Mouse (Mus musculus): Measurements from ENCODE around the gene Efhc1.

The Efhc1 gene

DNA sequence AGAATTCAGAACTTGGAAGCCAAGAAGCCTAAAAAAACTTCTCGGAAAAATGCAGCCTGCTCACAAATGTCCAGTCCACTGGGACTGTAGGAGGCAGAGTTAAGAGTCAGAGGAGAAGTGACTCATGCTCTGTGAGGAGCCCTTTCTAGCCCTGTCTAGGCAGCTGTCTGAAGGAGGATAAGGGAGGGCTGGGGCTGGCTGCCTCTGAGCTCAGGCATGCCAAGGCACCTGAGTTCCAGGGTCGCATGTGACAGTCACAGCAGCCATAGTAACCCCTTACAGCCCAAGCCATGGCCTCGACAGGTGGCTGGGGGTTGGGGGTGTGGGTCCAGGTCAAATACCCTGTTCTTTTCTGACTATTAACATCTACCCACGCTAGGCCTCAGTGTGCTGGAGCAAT is 57.5 kb downstream of the Efhc1 start:
- no peak for DNase-seq

DNA sequence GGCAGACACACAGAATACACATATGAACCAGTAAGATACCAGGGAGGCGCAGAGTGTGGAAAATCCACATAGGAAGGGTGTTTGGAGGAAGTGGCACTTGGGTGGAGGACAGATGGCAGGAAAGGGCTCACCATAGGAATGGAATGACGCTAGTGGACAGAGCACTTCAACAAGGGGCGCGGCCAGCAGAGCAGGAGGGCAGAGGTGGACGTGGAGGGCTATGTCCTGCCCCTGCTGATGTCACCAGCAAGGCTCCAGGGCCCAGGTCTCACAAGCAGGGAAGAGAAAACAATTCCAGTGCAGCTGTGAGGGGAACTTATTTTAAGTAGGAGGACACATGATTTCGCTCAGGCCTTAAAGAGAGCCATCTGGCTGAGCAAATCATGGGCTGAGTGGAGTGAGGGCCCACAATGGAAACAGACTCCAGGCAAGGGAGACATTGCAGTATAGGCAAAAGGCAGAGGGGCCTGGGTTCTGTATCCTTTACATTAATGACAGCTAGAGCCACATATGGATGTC is 58.9 kb downstream of the Efhc1 start:
- no peak for DNase-seq

DNA sequence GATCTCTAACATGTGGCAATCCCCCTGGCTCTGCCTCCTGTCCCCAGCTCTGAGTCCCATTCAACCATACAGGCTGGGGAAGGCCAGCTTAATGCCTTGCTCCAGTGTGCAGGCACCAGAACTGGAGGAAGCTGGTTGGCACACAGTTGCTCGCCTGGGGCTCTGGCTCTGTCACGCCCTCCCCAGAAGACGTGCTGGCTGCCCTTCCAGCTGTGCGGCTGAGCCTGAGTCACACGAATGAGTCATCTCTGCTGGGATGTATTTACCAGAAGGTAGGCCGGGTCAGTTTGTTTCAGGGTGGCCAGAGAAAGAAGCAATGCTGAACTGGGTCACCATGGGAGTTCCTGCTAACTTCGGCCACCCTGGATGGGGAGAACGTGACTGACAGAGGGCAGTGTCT is 63.0 kb downstream of the Efhc1 start:
- no peak for DNase-seq

DNA sequence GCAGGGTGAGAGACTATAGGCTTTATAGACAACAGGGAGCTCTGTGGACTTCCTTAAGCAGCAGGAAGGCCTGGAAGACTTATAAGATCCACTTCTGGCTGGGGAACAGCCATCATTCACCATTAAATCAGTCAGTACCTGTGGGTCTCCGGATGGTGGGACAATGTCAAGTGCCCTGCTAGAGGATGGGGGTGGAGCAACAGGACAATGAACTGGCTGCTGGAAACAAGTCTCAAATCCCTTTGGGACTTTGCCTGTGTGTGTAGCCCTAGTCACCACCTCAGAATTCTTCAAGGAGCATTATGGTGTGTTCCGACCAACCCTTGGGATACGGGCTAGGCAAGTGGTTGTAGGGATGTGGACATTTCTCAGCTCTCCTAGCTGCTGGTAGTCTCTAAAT is 71.7 kb downstream of the Efhc1 start:
- no peak for DNase-seq

DNA sequence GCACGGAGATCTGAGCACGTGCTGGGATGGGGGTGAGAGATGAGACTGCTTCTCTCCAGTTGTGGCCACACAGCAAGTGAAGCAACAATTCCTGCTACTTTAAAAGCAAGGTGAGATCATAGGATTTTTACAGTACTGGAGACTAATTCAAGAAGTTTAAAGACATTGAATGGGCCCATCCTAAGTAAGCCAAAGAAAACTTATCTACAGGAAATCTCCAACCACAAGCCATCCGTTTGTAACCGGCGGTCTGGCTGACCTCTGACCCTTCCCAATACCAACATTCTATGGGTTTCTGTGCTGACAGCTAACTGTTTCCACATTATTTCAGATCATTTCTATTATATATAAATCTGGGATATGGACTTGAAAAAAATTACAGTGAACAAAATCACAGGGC is 73.8 kb downstream of the Efhc1 start:
- DNase-seq, result no peak

DNA sequence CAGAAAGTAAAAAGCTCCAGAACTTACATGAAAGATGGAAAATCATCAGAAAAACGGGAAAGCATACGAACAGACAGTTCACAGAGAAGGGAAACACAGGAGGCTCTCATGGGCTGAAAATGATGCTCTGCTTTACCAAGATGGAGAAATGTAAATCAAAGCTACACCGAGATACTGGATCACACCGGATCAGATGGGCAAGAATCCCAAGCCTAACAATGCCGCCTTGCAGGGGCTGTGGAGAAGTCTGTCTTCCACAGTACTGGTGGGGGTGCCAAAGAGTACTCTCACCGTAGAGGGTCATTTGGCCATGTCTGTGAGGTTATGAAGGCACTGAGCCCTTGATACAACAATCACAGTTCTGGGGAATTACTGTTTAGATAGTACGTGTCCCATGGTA is 75.1 kb downstream of the Efhc1 start:
- DNase-seq, result no peak

DNA sequence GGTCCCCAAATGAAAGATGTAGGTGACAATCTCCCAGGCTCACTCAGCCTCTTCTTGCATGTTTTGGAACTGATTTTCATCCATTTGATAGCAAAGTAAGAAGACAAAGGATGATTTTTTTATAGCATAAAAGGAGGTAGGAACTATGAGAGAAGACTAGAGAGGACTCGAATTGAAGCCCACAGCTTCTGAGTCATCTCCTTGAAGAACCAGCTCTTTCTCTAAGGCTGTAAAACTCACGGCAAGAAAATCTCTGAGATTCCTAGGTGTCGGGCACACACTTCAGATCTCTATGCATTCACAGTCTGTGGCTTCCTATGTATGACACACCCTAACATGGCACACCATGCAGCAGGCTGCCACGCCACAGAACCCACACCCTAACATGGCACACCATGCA is 77.6 kb downstream of the Efhc1 start:
- no peak for DNase-seq

DNA sequence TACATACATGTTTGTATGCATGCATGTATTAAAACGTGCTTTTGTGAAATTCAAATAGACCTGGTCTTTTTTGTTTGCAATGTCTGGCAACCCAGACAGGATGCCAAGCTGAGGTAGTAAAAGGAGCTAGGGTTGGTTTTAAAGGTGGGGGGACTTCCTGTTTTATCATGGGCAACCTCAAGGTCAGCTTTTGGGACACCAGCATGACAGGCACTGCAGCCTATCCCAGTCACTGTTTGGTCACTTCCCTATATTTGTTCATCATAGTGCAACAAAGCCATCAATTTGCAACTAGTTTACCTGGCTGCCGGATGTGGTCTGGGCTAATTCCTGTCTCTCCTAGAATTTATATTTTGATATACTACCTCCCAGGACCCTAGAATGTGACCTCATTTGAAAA is 80.2 kb downstream of the Efhc1 start:
- DNase-seq, result no peak

DNA sequence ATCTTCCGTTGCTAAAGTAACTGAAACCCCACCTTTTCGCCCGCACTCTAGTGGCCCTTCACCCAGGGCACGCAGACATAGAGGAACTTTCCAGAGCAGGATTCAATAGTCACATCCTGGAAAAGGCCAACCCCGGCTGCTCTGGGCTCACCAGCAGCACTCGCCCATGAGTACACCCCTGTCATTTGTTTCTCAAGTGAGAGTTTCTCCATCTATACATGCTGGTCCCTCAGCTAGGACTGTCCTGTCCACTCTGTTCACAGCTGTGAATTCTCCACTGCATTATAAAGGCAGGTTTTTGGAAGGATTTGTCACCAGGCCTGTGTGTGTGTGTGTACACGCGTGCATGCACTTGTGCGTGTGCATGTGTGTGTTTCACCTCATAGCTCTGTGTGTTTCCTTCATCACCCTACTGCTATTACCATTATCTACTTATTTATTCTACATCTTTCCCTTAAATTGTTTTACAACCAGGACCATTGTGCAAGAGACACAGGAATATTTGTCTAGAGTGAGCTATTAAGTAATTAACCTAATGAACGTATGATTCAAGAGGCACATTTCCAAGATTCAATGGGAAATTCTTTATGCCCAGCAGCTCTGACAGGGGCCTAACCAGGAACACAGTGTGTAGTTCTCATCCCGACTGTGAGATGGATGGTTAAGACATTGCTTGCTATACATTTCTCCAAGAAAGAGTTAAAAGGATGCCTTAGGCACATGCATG is 81.8 kb downstream of the Efhc1 start:
- DNase-seq, result no peak

DNA sequence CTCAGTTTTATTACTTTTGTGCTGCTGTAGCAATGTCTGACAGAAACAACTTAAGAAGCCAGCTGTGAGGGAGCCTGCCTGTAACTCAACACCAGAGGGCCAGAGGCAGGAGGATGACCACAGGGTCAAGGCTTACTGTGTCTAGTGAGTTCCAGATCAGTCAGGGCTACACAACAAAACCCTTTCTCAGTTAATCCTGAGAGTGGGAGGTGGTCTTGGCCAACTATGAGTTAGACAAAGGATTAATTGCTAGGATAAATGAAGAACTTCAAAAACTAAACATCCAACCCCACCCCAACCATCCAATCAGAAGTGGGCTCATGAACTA is 82.3 kb downstream of the Efhc1 start:
- no peak for DNase-seq

DNA sequence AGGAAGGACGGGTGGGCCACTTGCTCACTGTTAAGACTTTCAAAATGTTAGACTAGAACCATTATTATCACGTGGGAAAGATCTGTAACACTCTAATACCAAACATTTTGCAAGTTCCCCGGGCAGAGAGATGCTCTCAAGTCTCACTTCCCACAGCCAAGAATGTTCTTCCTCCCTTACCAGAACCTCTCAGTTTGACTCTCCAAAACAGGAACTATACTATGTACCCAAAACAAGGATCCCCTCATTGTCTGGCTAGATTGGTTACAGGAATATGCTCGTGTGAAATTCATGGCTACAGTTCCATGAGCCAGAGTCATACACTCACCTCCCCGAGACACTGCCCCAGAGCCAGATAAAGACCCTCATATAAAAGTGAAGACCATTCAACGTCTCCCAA is 84.5 kb downstream of the Efhc1 start:
- peak; percentile 14 to 22 for DNase-seq

DNA sequence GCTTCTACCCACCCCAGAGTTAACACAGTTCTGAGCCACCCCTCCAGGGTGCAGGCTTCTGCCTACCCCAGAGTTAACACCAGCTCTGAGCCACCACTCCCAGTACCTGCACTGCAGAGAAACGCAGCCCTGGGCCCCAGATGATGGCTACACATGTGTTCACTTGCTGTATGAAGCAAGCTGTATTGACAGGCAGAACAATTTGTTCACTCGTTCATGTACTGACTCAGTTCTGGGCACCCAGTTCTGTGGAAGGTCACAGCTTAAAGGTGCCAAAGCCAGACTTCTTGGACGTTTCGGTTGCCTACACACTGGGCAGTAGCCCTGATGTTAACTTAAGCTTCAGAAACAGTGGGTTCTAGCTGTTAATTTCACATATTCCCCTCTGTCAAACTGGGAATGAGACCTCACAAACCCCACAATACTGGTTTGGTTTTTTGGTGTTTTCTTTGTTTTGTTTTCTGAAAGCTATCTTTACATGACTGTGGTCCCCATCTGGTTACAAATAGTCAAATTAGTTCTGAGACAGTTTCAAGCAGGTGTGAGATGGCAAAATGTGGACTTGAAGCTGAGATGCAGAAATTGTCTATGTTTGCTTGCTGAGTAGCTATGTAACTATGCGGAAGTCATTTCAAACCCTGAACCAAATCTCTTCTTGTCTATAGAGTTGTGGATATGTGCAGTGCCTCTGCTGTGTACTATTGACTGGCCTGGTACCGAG is 86.6 kb downstream of the Efhc1 start:
- no peak for DNase-seq

DNA sequence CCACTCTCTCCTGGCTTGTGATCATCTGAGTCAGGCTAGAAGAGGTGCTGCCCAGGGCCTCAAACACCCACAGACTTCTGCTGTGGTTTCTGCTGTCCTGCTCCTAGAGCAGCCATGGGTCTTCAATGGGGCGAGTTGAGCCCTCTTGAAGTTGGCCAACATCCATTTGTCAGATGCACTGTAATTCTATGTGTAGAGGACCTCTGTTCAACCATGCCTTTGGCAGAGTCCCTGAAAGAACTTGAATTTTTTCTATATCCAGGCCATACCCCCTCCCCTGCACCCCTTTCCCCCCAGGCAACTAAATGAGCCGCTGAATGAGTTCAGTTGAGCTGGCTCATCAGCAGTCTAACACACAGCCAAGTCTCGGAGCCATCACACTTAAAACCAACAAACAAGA is 88.1 kb downstream of the Efhc1 start:
- DNase-seq, result peak; percentile 8 to 22

DNA sequence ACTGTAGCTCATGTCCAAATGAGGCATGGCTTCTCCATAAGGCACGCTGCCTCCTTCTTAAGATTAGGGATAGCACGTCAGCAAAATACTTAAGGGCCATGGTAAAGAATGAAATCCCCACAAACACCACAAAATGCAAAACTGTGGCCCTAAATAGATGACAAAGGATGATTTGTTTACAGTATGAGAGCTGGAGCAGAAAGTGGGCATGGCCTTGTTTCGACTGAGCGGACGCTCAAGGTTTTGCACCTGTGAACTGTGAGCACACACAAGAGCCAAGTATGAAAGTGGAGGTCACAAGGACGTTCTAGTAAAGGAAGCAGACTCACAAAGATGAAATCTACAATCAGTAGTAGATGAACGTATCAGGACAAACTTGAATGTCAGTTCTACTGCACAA is 88.7 kb downstream of the Efhc1 start:
- DNase-seq, result peak; percentile 53 to 59

Data from B cell, adult 2 months (primary cell).